Mouse (Mus musculus): ENCODE data around the gene Plekhg2. TPM values are rescaled to one million over a fixed set of nuclear protein-coding genes. Genes with fewer than 3 reads are reported as not detected.

Plekhg2 gene
- 114 and 121 TPM in 2 replicates for polyA plus RNA-seq (2016; fragmentation: Nextera tagmentation; extraction: Ambion mirVana)

GRCm38 (mm10) chr7:28372251-28373108 lies at the start of gene Plekhg2:
TSS of gene Plekhg2 (minus strand) at chr7:28372599.
- WGBS, result under 1% methylated on average over 66 of the region's 66 CpGs
- no peaks in the 10 kb centered on the region for H3K27me3 ChIP-seq
- H3K9ac ChIP-seq, result peak within 1 kb of the TSS; percentile 92
- H3K9me3 ChIP-seq, result no peaks in the 10 kb centered on the region
- H3K4me2 ChIP-seq (replicated peaks), result peak within 1 kb of the TSS; percentile 98
- H3K4me1 ChIP-seq, result peaks cover 35% of the 10 kb centered on the region
- peak; percentile 89 for ATAC-seq (ENCODE audit: insufficient number of reproducible peaks, insufficient read depth, low FRiP score, low TSS enrichment)
- peaks cover 33% of the 10 kb centered on the region for H3K36me3 ChIP-seq
- peak within 1 kb of the TSS; percentile 78 for H3K4me3 ChIP-seq
- H3K27ac ChIP-seq, result peak within 1 kb of the TSS; percentile 96

GRCm38 (mm10) chr7:28419416-28419815 lies 47.0 kb upstream of the Plekhg2 start:
- WGBS, result 91% methylated on average over 2 of the region's 2 CpGs
- no peak for ATAC-seq (ENCODE audit: insufficient number of reproducible peaks, insufficient read depth, low FRiP score, low TSS enrichment)

GRCm38 (mm10) chr7:28418096-28418670 lies 45.8 kb upstream of the Plekhg2 start:
- no peaks in the 10 kb centered on the region for H3K27me3 ChIP-seq
- 62% methylated on average over 8 of the region's 8 CpGs for WGBS
- ATAC-seq (ENCODE audit: insufficient number of reproducible peaks, insufficient read depth, low FRiP score, low TSS enrichment), result no peak
- peaks cover 79% of the 10 kb centered on the region for H3K36me3 ChIP-seq
- no peak overlapping the region for H3K9ac ChIP-seq
- H3K9me3 ChIP-seq, result no peaks in the 10 kb centered on the region
- no peak overlapping the region for H3K27ac ChIP-seq
- no peak overlapping the region for H3K4me2 ChIP-seq (replicated peaks)
- no peaks in the 10 kb centered on the region for H3K4me1 ChIP-seq
- no peak overlapping the region for H3K4me3 ChIP-seq

More at GRCm38 (mm10) chr7:28419416-28419815, 47.0 kb upstream of the Plekhg2 start:
- no peaks in the 10 kb centered on the region for H3K27me3 ChIP-seq
- no peak overlapping the region for H3K4me2 ChIP-seq (replicated peaks)
- peaks cover 72% of the 10 kb centered on the region for H3K36me3 ChIP-seq
- no peak overlapping the region for H3K9ac ChIP-seq
- H3K27ac ChIP-seq, result no peak overlapping the region
- H3K4me3 ChIP-seq, result no peak overlapping the region
- H3K4me1 ChIP-seq, result no peaks in the 10 kb centered on the region
- no peaks in the 10 kb centered on the region for H3K9me3 ChIP-seq

DNA sequence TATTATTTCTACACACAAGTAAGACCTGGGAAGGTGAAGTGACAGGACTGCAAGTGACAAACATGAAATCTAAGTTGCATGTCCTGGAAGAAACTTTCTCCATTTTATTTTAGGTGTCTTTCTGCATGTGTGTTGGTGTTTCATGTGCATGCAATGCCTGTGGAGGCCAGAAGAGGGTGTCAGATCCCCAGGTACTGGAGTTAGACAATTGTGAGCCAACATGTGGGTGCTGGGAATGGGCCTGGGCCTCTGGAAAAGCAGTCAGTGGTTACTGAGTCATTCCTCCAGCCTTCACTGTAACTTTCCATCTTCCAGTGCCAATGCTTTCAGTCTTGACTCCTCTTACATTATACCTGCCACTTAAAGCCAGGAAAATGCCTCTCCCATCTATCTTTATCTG lies 45.0 kb upstream of the Plekhg2 start:
- no peaks in the 10 kb centered on the region for H3K9me3 ChIP-seq
- ATAC-seq (ENCODE audit: insufficient number of reproducible peaks, insufficient read depth, low FRiP score, low TSS enrichment), result no peak
- H3K4me3 ChIP-seq, result no peak overlapping the region
- H3K9ac ChIP-seq, result no peak overlapping the region
- H3K36me3 ChIP-seq, result peaks cover 79% of the 10 kb centered on the region
- H3K4me1 ChIP-seq, result no peaks in the 10 kb centered on the region
- no peak overlapping the region for H3K27ac ChIP-seq
- no peak overlapping the region for H3K4me2 ChIP-seq (replicated peaks)
- H3K27me3 ChIP-seq, result no peaks in the 10 kb centered on the region

GRCm38 (mm10) chr7:28412826-28413225 lies 40.4 kb upstream of the Plekhg2 start:
- Histone ChIP-seq H3K36me3 (peaks cover 69% of the 10 kb centered on the region), H3K9ac (no peak overlapping the region), H3K4me3 (no peak overlapping the region), H3K9me3 (no peaks in the 10 kb centered on the region), H3K4me1 (no peaks in the 10 kb centered on the region), H3K27ac (no peak overlapping the region), H3K27me3 (no peaks in the 10 kb centered on the region), H3K4me2 (replicated peaks) (no peak overlapping the region)
- WGBS, result 82% methylated on average over 4 of the region's 4 CpGs
- ATAC-seq (ENCODE audit: insufficient number of reproducible peaks, insufficient read depth, low FRiP score, low TSS enrichment), result no peak

DNA sequence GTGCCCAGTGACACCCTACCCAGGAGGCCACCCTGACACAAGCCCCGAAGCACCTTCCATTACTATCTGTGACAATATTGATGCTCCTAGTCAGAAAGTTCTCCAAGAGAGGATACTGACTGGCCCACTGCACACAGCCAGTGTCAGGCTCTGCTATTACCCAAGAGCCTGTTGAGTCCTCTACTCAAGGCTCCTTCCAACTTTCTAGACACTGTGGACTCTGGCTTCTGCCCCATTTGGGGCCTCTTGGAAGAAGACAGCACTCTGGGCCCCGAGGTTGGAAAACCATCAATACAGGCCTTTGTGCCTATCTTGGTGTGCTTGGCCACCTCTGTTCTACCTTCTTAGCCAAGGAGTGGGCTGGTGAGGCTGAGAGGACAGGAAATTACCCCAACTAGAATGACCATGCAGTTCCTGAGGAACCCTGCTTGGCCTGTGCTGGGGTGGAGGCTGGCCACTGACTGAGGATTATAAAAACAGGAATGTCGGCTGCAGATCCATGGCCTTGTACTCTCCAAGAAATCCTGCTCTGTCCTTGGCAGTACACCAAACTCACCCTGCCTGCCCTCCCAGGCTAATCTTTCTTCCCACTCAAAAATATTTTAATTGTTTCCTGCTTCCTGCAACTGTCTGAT lies 38.6 kb upstream of the Plekhg2 start:
- Histone ChIP-seq H3K9me3 (no peaks in the 10 kb centered on the region), H3K27ac (no peak overlapping the region), H3K4me3 (no peak overlapping the region), H3K9ac (no peak overlapping the region), H3K36me3 (peaks cover 74% of the 10 kb centered on the region), H3K4me1 (no peaks in the 10 kb centered on the region), H3K4me2 (replicated peaks) (no peak overlapping the region), H3K27me3 (no peaks in the 10 kb centered on the region)
- WGBS, result 96% methylated on average over 3 of the region's 3 CpGs
- ATAC-seq (ENCODE audit: insufficient number of reproducible peaks, insufficient read depth, low FRiP score, low TSS enrichment), result no peak

- Histone ChIP-seq H3K4me2 (replicated peaks) (no peak overlapping the region), H3K27me3 (no peaks in the 10 kb centered on the region), H3K27ac (no peak overlapping the region), H3K36me3 (peaks cover 91% of the 10 kb centered on the region), H3K9ac (0 out of 2 replicates have a peak overlapping the region, but pooled peaks have one; percentile 7), H3K4me1 (no peaks in the 10 kb centered on the region), H3K9me3 (no peaks in the 10 kb centered on the region), H3K4me3 (no peak overlapping the region)
- WGBS, result 90% methylated on average over 3 of the region's 3 CpGs
- ATAC-seq (ENCODE audit: insufficient number of reproducible peaks, insufficient read depth, low FRiP score, low TSS enrichment), result no peak
Measured at GRCm38 (mm10) chr7:28401942-28402341, 29.5 kb upstream of the Plekhg2 start.

DNA sequence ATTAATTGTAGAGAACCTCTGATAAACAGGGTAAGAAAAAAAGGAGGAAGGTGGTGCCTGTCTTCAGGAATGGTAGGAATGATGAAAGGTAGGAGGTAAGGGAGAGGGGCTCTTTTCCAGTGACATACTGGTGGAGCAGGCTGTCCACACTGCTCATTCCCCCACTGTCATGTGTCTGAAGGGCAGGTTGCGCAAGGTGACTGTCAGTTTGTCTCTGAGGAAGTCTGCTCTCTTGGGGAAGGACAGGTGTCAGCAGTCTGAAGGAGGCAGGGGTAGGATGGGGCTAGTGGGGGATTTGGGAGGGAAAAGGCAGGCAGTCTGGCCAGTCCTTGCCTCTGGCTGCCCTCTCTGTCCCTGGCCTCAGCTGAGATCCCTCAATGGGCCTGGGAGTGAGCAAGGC lies 28.6 kb upstream of the Plekhg2 start:
- ATAC-seq (ENCODE audit: insufficient number of reproducible peaks, insufficient read depth, low FRiP score, low TSS enrichment), result no peak
- Histone ChIP-seq H3K27me3 (no peaks in the 10 kb centered on the region), H3K4me2 (replicated peaks) (no peak overlapping the region), H3K4me1 (no peaks in the 10 kb centered on the region), H3K36me3 (peaks cover 91% of the 10 kb centered on the region), H3K9me3 (no peaks in the 10 kb centered on the region), H3K9ac (no peak overlapping the region), H3K4me3 (no peak overlapping the region), H3K27ac (no peak overlapping the region)
- 93% methylated on average over 1 of the region's 1 CpGs for WGBS

GRCm38 (mm10) chr7:28398696-28399340 lies 26.4 kb upstream of the Plekhg2 start:
- Histone ChIP-seq H3K27ac (no peak overlapping the region), H3K27me3 (no peaks in the 10 kb centered on the region), H3K9ac (no peak overlapping the region), H3K4me2 (replicated peaks) (no peak overlapping the region), H3K9me3 (no peaks in the 10 kb centered on the region), H3K4me3 (no peak overlapping the region), H3K4me1 (peaks cover 3% of the 10 kb centered on the region), H3K36me3 (peaks cover 83% of the 10 kb centered on the region)
- ATAC-seq (ENCODE audit: insufficient number of reproducible peaks, insufficient read depth, low FRiP score, low TSS enrichment), result no peak
- 88% methylated on average over 10 of the region's 10 CpGs for WGBS

GRCm38 (mm10) chr7:28398000-28398399 lies 25.6 kb upstream of the Plekhg2 start:
- 64% methylated on average over 3 of the region's 3 CpGs for WGBS
- no peak overlapping the region for H3K4me3 ChIP-seq
- H3K4me2 ChIP-seq (replicated peaks), result no peak overlapping the region
- no peaks in the 10 kb centered on the region for H3K9me3 ChIP-seq
- no peak for ATAC-seq (ENCODE audit: insufficient number of reproducible peaks, insufficient read depth, low FRiP score, low TSS enrichment)
- no peaks in the 10 kb centered on the region for H3K27me3 ChIP-seq
- H3K4me1 ChIP-seq, result peaks cover 7% of the 10 kb centered on the region
- peaks cover 75% of the 10 kb centered on the region for H3K36me3 ChIP-seq
- no peak overlapping the region for H3K9ac ChIP-seq
- no peak overlapping the region for H3K27ac ChIP-seq

GRCm38 (mm10) chr7:28395425-28395824 lies 23.0 kb upstream of the Plekhg2 start:
- Histone ChIP-seq H3K27ac (no peak overlapping the region), H3K4me2 (replicated peaks) (no peak overlapping the region), H3K9ac (no peak overlapping the region), H3K9me3 (no peaks in the 10 kb centered on the region), H3K4me1 (peaks cover 15% of the 10 kb centered on the region), H3K36me3 (peaks cover 54% of the 10 kb centered on the region), H3K27me3 (no peaks in the 10 kb centered on the region), H3K4me3 (no peak overlapping the region)
- no peak for ATAC-seq (ENCODE audit: insufficient number of reproducible peaks, insufficient read depth, low FRiP score, low TSS enrichment)
- WGBS, result 93% methylated on average over 4 of the region's 4 CpGs
